Mouse (Mus musculus) stomach, postnatal 0 days (tissue): ENCODE results near the gene Arid3c.

Source experiments
- CTCF ChIP-seq: IDR thresholded peaks from 2 replicates; pipeline ENCODE4 v1.5.1; 2016; ENCODE audit warnings: antibody characterized with exemption, low read depth, mild to moderate bottlenecking, moderate library complexity
- EP300 ChIP-seq: optimal IDR thresholded peaks from 2 replicates; pipeline ENCODE3; 2016; ENCODE audit warnings: antibody characterized with exemption

GRCm38 (mm10) chr4:41761680-41762079, 30.7 kb upstream of the Arid3c start:
- TF ChIP-seq CTCF = no peak
- no peak for TF ChIP-seq EP300
